Mouse (Mus musculus) heart, postnatal 25 days (tissue): ENCODE data around the gene 1700013G24Rik. TPM values are rescaled to one million over a fixed set of nuclear protein-coding genes. Genes with fewer than 3 reads are reported as not detected.

Experiments used
- DNase-seq: peaks from one replicate; pipeline ENCODE4 v3.0.0; 2022; ENCODE audit warnings: low spot score
- intact Hi-C: fragments of 180-260 bp; cut with DNase I; formaldehyde crosslinking; loops from one replicate; pipeline ENCODE4 v1.15.1; 2025
- total RNA-seq, 2 experiments: library from RNA; stranded (reverse); gene quantifications; 2 replicates each; pipeline ENCODE4 v1.2.3; 2021

Gene 1700013G24Rik
- total RNA-seq, 2 experiments from 2014 or later, result not detected

- intact Hi-C loops, result no loop called here
- DNase-seq, result peak; percentile 66
Measured at GRCm38 (mm10) chr4:137473701-137474388, 20.8 kb downstream of the 1700013G24Rik start.

DNA sequence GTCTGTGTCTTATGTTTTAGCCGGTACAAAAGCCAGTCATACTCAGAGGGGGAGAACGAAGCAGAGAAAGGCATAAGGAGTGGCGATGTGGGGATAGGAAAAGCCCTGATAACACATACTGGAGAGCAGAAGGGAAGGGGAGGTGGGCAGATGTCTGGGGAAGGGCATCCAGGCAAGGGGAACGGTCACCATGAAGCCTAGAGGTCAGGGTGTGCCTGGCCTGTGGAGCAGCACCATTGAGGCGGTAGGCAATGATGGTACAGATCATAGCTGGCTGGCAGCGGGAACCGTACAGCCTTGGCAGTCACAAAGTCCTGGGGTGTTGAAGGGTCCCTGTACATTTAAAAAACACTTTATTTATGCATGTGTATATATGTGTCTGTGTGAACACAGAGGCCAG is 21.6 kb downstream of the 1700013G24Rik start:
- intact Hi-C loops, result no loop called here
- DNase-seq, result no peak

DNA sequence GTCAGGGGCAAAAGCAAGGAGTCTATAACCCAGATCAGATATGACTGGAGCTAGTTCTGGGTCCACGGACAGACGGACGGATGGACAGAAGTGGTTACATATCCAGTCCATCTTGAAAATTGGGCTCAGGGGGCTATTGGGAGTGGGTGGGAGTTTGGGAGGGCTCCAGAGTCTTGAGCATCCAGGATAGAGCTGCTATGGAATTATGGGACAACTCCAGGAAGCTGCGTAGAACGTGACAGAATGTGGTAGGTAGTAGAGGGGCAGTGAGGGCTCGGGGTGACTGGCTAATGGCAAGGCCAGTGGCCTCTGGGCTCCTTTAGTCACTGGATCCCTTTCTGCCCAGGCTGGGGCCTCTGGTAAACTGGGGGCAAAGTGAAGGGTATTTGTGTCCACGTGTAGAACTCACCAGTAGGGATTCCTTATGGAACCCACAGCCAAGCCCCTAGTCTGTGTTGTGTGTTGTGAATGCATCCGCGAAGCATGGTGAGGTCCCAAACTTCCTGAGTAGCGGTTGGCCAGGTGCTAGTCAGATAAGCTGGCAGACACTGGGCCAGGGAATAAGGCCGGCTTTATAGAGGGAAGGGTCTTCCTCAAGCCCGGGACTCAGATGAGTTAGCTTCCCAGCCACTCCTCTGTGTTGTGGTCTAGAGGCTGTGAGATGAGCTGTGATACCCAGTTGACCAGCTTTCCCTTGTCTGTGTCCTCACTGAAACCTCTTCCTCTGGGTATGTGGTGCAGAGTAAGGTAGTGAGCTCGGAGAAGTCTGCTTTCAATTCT is 22.4 kb downstream of the 1700013G24Rik start:
- no peak for DNase-seq
- intact Hi-C loops, result no loop called here

GRCm38 (mm10) chr4:137476065-137476760 is 23.1 kb downstream of the 1700013G24Rik start:
- intact Hi-C loops, result no loop called here

GRCm38 (mm10) chr4:137476761-137477237 is 23.7 kb downstream of the 1700013G24Rik start:
- DNase-seq, result peak; percentile 76
- intact Hi-C loops, result no loop called here

More at GRCm38 (mm10) chr4:137476065-137476760, 23.1 kb downstream of the 1700013G24Rik start:
- peak; percentile 84 for DNase-seq

DNA sequence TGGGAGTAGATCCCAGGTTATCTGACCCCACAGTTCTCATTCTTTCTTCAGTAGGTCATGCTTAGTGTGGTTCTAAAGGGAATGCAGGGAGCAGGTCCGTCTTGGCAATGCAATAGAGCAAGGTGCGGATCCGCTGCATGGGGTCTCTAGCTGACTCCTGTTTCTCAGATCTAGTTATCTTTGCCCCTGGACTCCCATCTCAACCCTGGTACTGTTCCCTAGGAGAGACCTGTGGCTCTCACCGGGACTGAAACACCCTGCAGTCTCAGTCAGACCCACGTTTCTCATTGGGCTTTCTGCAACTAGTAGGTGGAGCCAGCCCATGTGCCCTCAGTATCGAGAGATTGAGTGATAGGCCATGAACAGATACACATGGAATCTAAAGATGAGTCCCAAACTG is 24.5 kb downstream of the 1700013G24Rik start:
- intact Hi-C loops, result no loop called here
- no peak for DNase-seq

GRCm38 (mm10) chr4:137478306-137478705 is 25.2 kb downstream of the 1700013G24Rik start:
- intact Hi-C loops, result no loop called here
- DNase-seq, result peak; percentile 58

- no peak for DNase-seq
- intact Hi-C loops, result no loop called here
Measured at GRCm38 (mm10) chr4:137479757-137480156, 26.7 kb downstream of the 1700013G24Rik start.

GRCm38 (mm10) chr4:137480191-137480992 is 27.3 kb downstream of the 1700013G24Rik start:
- no peak for DNase-seq
- intact Hi-C loops, result no loop called here

- intact Hi-C loops, result no loop called here
- DNase-seq, result no peak
Measured at GRCm38 (mm10) chr4:137480993-137481340, 27.9 kb downstream of the 1700013G24Rik start.

GRCm38 (mm10) chr4:137481381-137482030 is 28.4 kb downstream of the 1700013G24Rik start:
- intact Hi-C loops, result no loop called here
- DNase-seq, result no peak

- intact Hi-C loops, result loop anchor here (2.0 kb wide), 1 partner anchor 15 kb away; no protein-coding TSS in a partner anchor
- DNase-seq, result no peak
Measured at GRCm38 (mm10) chr4:137483871-137484270, 30.8 kb downstream of the 1700013G24Rik start.

- DNase-seq, result no peak
- intact Hi-C loops, result loop anchor here (2.0 kb wide), 1 partner anchor 14 kb away; no protein-coding TSS in a partner anchor
Measured at GRCm38 (mm10) chr4:137484586-137484985, 31.5 kb downstream of the 1700013G24Rik start.

GRCm38 (mm10) chr4:137485258-137485960 is 32.3 kb downstream of the 1700013G24Rik start:
- DNase-seq, result no peak
- intact Hi-C loops, result loop anchor here (2.0 kb wide), 1 partner anchor 13 kb away; no protein-coding TSS in a partner anchor

GRCm38 (mm10) chr4:137486081-137487014 is 33.3 kb downstream of the 1700013G24Rik start:
- intact Hi-C loops, result no loop called here
- no peak for DNase-seq

DNA sequence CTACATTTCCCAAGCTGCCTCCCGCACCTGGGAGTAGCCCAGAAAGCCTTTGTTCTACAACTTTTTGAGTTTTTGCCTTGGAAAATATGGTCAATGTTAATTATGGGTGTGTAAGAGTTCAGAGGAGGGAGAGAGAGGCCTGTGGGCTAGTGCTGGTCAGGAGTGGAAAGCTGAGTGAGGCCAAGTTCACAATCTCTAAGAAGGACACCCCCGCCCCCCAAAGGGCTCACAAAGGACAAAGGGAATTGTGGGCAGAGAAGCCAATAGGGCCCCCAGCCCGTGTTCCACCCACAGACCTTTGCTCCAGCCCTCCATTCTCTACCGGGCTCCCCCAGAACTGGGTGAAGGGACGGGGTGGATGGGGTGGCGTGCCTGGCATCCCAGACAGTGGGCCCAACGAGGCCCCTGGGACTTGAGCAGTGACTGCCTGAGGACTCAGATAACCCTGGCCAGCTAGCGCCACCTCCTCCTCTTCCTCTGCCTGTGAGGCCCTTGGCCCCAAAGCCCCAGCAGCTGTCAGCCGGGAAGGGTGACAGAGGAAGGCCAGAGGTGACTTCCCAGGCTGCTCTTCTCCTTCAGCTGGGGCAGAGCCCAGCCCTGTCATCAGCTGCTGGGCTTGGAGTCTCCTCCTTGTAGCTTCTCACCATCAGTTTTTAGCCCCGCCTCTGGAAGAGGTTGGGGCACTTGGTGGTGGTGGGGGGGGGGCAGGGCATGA is 34.4 kb downstream of the 1700013G24Rik start:
- peak; percentile 87 for DNase-seq
- intact Hi-C loops, result no loop called here

DNA sequence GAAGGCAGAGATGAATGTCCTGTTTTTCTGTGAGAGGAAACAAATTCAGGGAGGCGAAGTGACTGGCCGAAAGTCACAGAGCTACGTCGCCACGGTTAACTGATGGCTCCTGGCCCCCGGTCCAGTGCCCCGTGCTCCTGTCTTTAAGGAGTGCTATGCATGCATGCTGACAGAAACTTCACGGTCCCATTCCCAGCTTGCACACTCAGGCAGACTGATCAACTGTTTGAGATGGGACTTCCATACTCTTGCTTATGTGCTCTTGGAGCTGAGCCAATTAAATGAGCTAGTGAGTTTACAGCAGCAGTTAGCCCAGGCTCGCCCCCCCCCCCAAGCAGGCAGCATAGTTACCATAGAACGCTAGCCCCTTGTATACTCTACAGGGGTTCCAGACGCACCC is 35.0 kb downstream of the 1700013G24Rik start:
- intact Hi-C loops, result loop anchor here (2.0 kb wide), 1 partner anchor 19 kb away; the partner anchor contains the start of gene Hspg2
- no peak for DNase-seq
